Mouse (Mus musculus) left cerebral cortex, adult 2 months (tissue): ENCODE measurements around the gene Olfr1163. TPM values are rescaled to one million over a fixed set of nuclear protein-coding genes. Genes with fewer than 3 reads are reported as not detected.
"Not testable (repeated sequence)": the region's sequence is repeated elsewhere in the genome, so short reads cannot be mapped to it uniquely, and the experiment has no call there.

Experiments
- DNase-seq, 2 experiments: peaks; one replicate each; pipeline ENCODE4 v3.0.0; 2021 to 2022; ENCODE audit warnings: low spot score in 2 of 2, mixed read lengths in 1 of 2; ENCODE audit errors: extremely low spot score in 1 of 2
- H3K27ac ChIP-seq: fragments of 200-600 bp; 2 replicates; pipeline ENCODE4 v1.8.1; 2022
- H3K4me3 ChIP-seq: fragments of 200-600 bp; 2 replicates; pipeline ENCODE4 v1.8.1; 2022
- CTCF ChIP-seq: fragments of 200-600 bp; IDR thresholded peaks from 2 replicates; pipeline ENCODE4 v1.8.1; 2022; ENCODE audit warnings: antibody characterized with exemption, mild to moderate bottlenecking, moderate library complexity
- intact Hi-C: fragments of 180-260 bp; cut with DNase I; formaldehyde crosslinking; loops from one replicate; pipeline ENCODE4 v1.15.1; 2025
- long read RNA-seq, 2 experiments: library from polyadenylated mRNA; stranded (forward); transcript quantifications; one replicate each; pipeline ENCODE4 v2.0.0; 2021; ENCODE audit warnings: borderline mapping rate in 2 of 2
- total RNA-seq, 2 experiments: library from RNA; stranded (reverse); gene quantifications; 2 replicates each; pipeline ENCODE4 v1.2.3; 2021

Olfr1163 gene
- total RNA-seq: not detected
- long read RNA-seq, experiment 1: 0 reads
- long read RNA-seq, experiment 2: 0 reads

DNA sequence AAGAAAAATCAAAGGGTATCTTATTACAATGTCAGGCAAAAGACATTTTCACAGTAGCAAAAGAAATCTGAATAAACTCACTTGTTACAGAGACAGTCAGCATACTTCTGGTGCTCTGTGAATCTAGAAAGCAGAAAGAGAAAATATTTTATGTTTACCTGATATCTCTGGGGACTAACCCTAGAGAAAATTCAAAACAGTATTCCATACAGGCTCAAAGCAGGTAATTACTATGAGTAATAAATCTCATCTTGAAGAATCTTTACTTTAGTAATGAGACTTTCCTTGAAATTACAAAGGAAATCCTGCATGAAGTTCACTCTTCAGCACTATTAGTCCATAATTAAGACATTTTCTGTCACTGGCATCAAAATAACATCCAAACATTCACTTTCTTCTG lies at the start of gene Olfr1163:
TSS of gene Olfr1163 (minus strand) at position 101 of the 400 bp plus-strand sequence.
- DNase-seq: no peak
- intact Hi-C loops: no loop called here
- no peak within 1 kb of the TSS for H3K27ac ChIP-seq

GRCm38 (mm10) chr2:88093866-88094265 lies 22.2 kb upstream of the Olfr1163 start, which contains the start of gene Olfr1164:
TSS of gene Olfr1164 (minus strand) at chr2:88093966.
- no peak for DNase-seq
- Histone ChIP-seq H3K27ac (no peak within 1 kb of the TSS), H3K4me3 (no peak within 1 kb of the TSS)
- no peak for TF ChIP-seq CTCF
- intact Hi-C loops: no loop called here

More for the DNA sequence above, at the start of gene Olfr1163:
- no peak for TF ChIP-seq CTCF
- no peak within 1 kb of the TSS for H3K4me3 ChIP-seq

DNA sequence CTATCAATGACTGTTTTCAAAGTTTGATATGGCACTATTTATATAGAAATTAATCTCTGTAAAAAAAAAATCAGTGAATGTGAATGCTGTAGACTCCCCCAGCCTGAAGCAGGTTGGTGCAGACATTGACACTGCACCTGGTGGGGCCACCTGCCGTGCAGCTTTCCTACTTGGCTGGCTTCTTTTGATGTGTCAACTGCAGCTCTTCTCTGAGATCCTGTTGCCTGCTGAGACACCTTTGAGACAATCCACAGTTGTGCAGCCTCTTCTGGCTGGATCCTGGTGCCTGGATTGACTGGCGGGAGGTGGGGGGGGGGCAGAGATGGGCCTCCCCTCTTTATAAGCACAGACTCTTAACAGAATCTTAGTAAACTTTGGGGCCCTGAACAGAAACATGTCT lies 8.0 kb downstream of the Olfr1163 start:
- intact Hi-C loops: no loop called here
- H3K4me3 ChIP-seq: no peak overlapping the region
- TF ChIP-seq CTCF: no peak
- no peak for DNase-seq
- no peak overlapping the region for H3K27ac ChIP-seq

GRCm38 (mm10) chr2:88051029-88051428 lies 20.6 kb downstream of the Olfr1163 start, which contains the start of gene Olfr1162:
TSS of gene Olfr1162 (minus strand) at chr2:88051129.
- H3K4me3 ChIP-seq: no peak within 1 kb of the TSS
- intact Hi-C loops: no loop called here

GRCm38 (mm10) chr2:88037599-88037998 lies 34.0 kb downstream of the Olfr1163 start, which contains the start of gene Olfr73:
TSS of gene Olfr73 (minus strand) at chr2:88037699.
- DNase-seq: no peak
- Histone ChIP-seq H3K27ac (no peak within 1 kb of the TSS), H3K4me3 (no peak within 1 kb of the TSS)
- no peak for TF ChIP-seq CTCF
- intact Hi-C loops: no loop called here

More at GRCm38 (mm10) chr2:88051029-88051428, 20.6 kb downstream of the Olfr1163 start, which contains the start of gene Olfr1162:
- no peak for TF ChIP-seq CTCF
- no peak for DNase-seq
- H3K27ac ChIP-seq: no peak within 1 kb of the TSS

DNA sequence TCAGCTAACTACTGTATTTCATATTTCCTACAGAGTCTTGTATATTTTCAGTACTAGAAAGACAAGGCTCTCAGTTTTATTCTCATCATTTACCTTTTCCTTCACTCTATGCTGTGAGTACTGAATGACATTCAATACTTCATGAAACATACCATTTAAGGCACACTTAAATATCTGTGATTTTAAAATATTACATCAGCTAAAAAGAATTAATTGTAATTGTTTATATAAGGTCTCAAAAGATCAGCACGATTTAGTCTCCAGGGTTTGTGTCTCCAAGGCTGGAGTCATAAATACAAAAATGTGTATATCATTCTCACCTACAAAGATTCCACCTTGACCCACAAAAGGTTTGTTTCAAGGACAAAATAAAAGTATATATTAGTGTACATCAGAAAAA lies 49.2 kb downstream of the Olfr1163 start, which contains the start of gene Olfr1161:
TSS of gene Olfr1161 (plus strand) at position 301 of the 400 bp plus-strand sequence.
- DNase-seq, H3K27ac ChIP-seq, H3K4me3 ChIP-seq, intact Hi-C loops: not testable (repeated sequence)

Other genes with a start within 250 kb of the Olfr1163 start
- not detected for gene Olfr1148, start 241.3 kb downstream of the Olfr1163 start, total RNA-seq
- not detected for gene Olfr1150-ps1, start 227.8 kb downstream of the Olfr1163 start, total RNA-seq
- gene Olfr1151, start 216.0 kb downstream of the Olfr1163 start, total RNA-seq: not detected
- not detected for gene Olfr1152, start 205.3 kb downstream of the Olfr1163 start, total RNA-seq
- gene Olfr1153, start 176.9 kb downstream of the Olfr1163 start, total RNA-seq: not detected
- gene Olfr1154, start 166.7 kb downstream of the Olfr1163 start, total RNA-seq: not detected
- gene Olfr1155, start 126.7 kb downstream of the Olfr1163 start, total RNA-seq: not detected
- not detected for gene Olfr1156, start 118.7 kb downstream of the Olfr1163 start, total RNA-seq
- gene Olfr1157, start 103.5 kb downstream of the Olfr1163 start, total RNA-seq: not detected
- not detected for gene Olfr74, start 97.2 kb downstream of the Olfr1163 start, total RNA-seq
- not detected for gene Olfr1158, start 81.7 kb downstream of the Olfr1163 start, total RNA-seq
- gene Olfr1160, start 63.6 kb downstream of the Olfr1163 start, total RNA-seq: not detected
- not detected for gene Olfr1161, start 49.1 kb downstream of the Olfr1163 start, total RNA-seq
- gene Olfr73, start 34.1 kb downstream of the Olfr1163 start, total RNA-seq: not detected
- not detected for gene Olfr1162, start 20.7 kb downstream of the Olfr1163 start, total RNA-seq
- gene Olfr1164, start 22.1 kb upstream of the Olfr1163 start, total RNA-seq: not detected
- gene Olfr1166, start 56.4 kb upstream of the Olfr1163 start, total RNA-seq: not detected
- not detected for gene Olfr1167, start 83.4 kb upstream of the Olfr1163 start, total RNA-seq
- not detected for gene Olfr1168, start 110.0 kb upstream of the Olfr1163 start, total RNA-seq
- not detected for gene Olfr1170, start 156.5 kb upstream of the Olfr1163 start, total RNA-seq
- gene Olfr1173, start 208.0 kb upstream of the Olfr1163 start, total RNA-seq: under 1 TPM in 1 of 2 experiments, not detected in 1; 0.07 TPM
- not detected for gene Olfr1174-ps, start 243.3 kb upstream of the Olfr1163 start, total RNA-seq